ENCODE assay signal across 9 mouse cellular contexts in the genomic region with DNA sequence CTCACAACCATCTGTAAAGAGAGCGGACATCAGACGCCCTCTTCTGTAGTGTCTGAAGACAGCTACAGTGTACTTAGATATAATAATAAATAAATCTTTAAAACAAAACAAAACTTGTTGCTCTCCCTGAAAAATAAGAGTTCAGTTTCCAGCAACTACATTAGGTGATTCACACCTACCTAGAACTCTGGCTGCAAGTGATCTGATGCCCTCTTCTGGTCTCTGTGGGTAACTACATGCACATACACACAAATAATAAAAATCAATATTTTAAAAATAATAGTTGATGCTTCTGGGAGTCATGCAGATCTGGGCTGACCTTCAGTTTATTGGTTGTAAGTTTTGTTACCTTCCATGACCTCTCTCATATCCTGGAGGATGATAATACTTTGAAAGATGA. TPM values are rescaled to one million over a fixed set of nuclear protein-coding genes. Genes with fewer than 3 reads are reported as not detected.
A peak's percentile ranks its signal among the peaks of the same experiment; 100 is the strongest.
DNase-seq lines count a peak whose midpoint lies in the region; ATAC-seq and TF ChIP-seq lines count a peak whose summit lies in the region.
"Had no signal": no experiment of that assay in that cellular context is flagged by ENCODE, and none has a peak within 500 bp of the region (broad histone marks: within the 10 kb centered on the region; RNA-seq: fewer than 3 reads in every experiment).

No protein-coding gene starts in this region.

- no peak overlapping the region for H3K4me3 ChIP-seq in liver, postnatal 0 days (ENCODE audit: low read depth, low read length)
- H3K4me3 ChIP-seq: lung, embryonic 15.5 days had no signal

- ATAC-seq in liver, postnatal 0 days = no peak
- no peak for ATAC-seq in megakaryocyte-erythroid progenitor cell, adult 5-6 weeks (replicated peaks; ENCODE audit: low FRiP score, low TSS enrichment, poor library complexity, severe bottlenecking)

- H3K9me3 ChIP-seq in liver, postnatal 0 days (ENCODE audit: low read length) = no peaks in the 10 kb centered on the region
- H3K9me3 ChIP-seq: lung, embryonic 15.5 days had no signal

- no peak overlapping the region for H3K9ac ChIP-seq in liver, postnatal 0 days (replicated peaks)
- H3K9ac ChIP-seq: lung, embryonic 15.5 days had no signal

- no peaks in the 10 kb centered on the region for H3K27me3 ChIP-seq in liver, postnatal 0 days (ENCODE audit: insufficient read depth, low read length)
- H3K27me3 ChIP-seq: lung, embryonic 15.5 days had no signal

- H3K27ac ChIP-seq in liver, postnatal 0 days (ENCODE audit: low read depth) = no peak overlapping the region
- H3K27ac ChIP-seq: lung, embryonic 15.5 days had no signal

- peak; percentile 67 for DNase-seq in cerebellum, adult 9-10 months
- no peak for DNase-seq in cerebellum, adult 8-10 months
- peak; percentile 59 for DNase-seq in kidney, adult 9 months
- no peak for DNase-seq in kidney, postnatal 4 days
- DNase-seq in ES-CJ7 (ENCODE audit: low read depth, low spot score) = peak; percentile 55
- no peak for DNase-seq in liver, postnatal 0 days
- no peak for DNase-seq in gastrocnemius, postnatal 36 days

- H3K4me2 ChIP-seq in liver, postnatal 0 days (ENCODE audit: low read depth, low read length) = no peak overlapping the region

- peak; percentile 83 for TF ChIP-seq CTCF in liver, postnatal 0 days (IDR thresholded peaks at IDR 0.05; ENCODE audit: low read depth)

- H3K36me3 ChIP-seq in liver, postnatal 0 days (replicated peaks; ENCODE audit: insufficient read depth, low read length) = peaks cover 17% of the 10 kb centered on the region

- 73% methylated on average over 2 of the region's 2 CpGs for WGBS in liver, postnatal 0 days (ENCODE audit: insufficient replicate concordance)

- TF ChIP-seq EP300 in liver, postnatal 0 days (IDR thresholded peaks at IDR 0.05; ENCODE audit: low read depth) = no peak

- H3K4me1 ChIP-seq in liver, postnatal 0 days (ENCODE audit: insufficient read depth) = peaks cover 15% of the 10 kb centered on the region

- intact Hi-C loops in gastrocnemius, postnatal 36 days (cut with DNase I) = loop anchor here (10.0 kb wide), 1 partner anchor 49 kb away; a partner anchor contains a TSS

RNA-seq across cellular contexts. Expression of a gene that starts 2.6 kb away (rescaled TPM):
- polyA plus RNA-seq in liver, postnatal 0 days (2015; fragmentation: Nextera tagmentation; extraction: Ambion mirVana) = 69.8 and 76.7 TPM in 2 replicates
- total RNA-seq in megakaryocyte-erythroid progenitor cell, adult 5-6 weeks (2014; fragmentation: Nextera tagmentation) = 269 and 281 TPM in 2 replicates
- total RNA-seq in megakaryocyte-erythroid progenitor cell, adult 5-6 weeks (2017) = 34.8 and 79.7 TPM in 2 replicates
- 10 to 100 TPM; 13.1 to 15.3 TPM for total RNA-seq in gastrocnemius, postnatal 36 days (2021)

RNA-seq across cellular contexts. Expression of a gene that starts 11.7 kb away (rescaled TPM):
- polyA plus RNA-seq in liver, postnatal 0 days (2015; fragmentation: Nextera tagmentation; extraction: Ambion mirVana) = 0.18 TPM in 1 of 2 replicates, not detected in the other
- not detected in 2 replicates for total RNA-seq in megakaryocyte-erythroid progenitor cell, adult 5-6 weeks (2014; fragmentation: Nextera tagmentation)
- total RNA-seq in megakaryocyte-erythroid progenitor cell, adult 5-6 weeks (2017) = not detected in 2 replicates
- total RNA-seq in gastrocnemius, postnatal 36 days (2021) = 10 to 100 TPM; 18.6 to 23.2 TPM

RNA-seq across cellular contexts. Expression of a gene that starts 12.3 kb away (rescaled TPM):
- polyA plus RNA-seq in liver, postnatal 0 days (2015; fragmentation: Nextera tagmentation; extraction: Ambion mirVana) = 0.46 and 0.59 TPM in 2 replicates
- total RNA-seq in megakaryocyte-erythroid progenitor cell, adult 5-6 weeks (2014; fragmentation: Nextera tagmentation) = 6.5 and 10.1 TPM in 2 replicates
- total RNA-seq in megakaryocyte-erythroid progenitor cell, adult 5-6 weeks (2017) = 30.2 and 43.3 TPM in 2 replicates
- 10 to 100 TPM in 1 of 2 experiments, 1 to 10 TPM in 1; 8.8 to 10.1 TPM for total RNA-seq in gastrocnemius, postnatal 36 days (2021)

RNA-seq across cellular contexts. Expression of a gene that starts 14.5 kb away (rescaled TPM):
- polyA plus RNA-seq in liver, postnatal 0 days (2015; fragmentation: Nextera tagmentation; extraction: Ambion mirVana) = 0.28 TPM in 1 of 2 replicates, not detected in the other
- not detected in 2 replicates for total RNA-seq in megakaryocyte-erythroid progenitor cell, adult 5-6 weeks (2014; fragmentation: Nextera tagmentation)
- total RNA-seq in megakaryocyte-erythroid progenitor cell, adult 5-6 weeks (2017) = not detected in 2 replicates
- total RNA-seq in gastrocnemius, postnatal 36 days (2021) = not detected
- polyA plus RNA-seq: lung, embryonic 15.5 days had no signal

RNA-seq across cellular contexts. Expression of a gene that starts 16.6 kb away (rescaled TPM):
- polyA plus RNA-seq in liver, postnatal 0 days (2015; fragmentation: Nextera tagmentation; extraction: Ambion mirVana) = 38.0 and 43.8 TPM in 2 replicates
- total RNA-seq in megakaryocyte-erythroid progenitor cell, adult 5-6 weeks (2014; fragmentation: Nextera tagmentation) = 137 and 213 TPM in 2 replicates
- total RNA-seq in megakaryocyte-erythroid progenitor cell, adult 5-6 weeks (2017) = 226 and 342 TPM in 2 replicates
- total RNA-seq in gastrocnemius, postnatal 36 days (2021) = 10 to 100 TPM; 29.3 to 31.8 TPM

Comparison
In these comparisons a context has a peak if more than half of its experiments do, and no peak if none do; other contexts are left out.
1. DNase-seq: peak in cerebellum, adult 9-10 months (single experiment), kidney, adult 9 months (single experiment) and ES-CJ7 (single experiment); none in cerebellum, adult 8-10 months (single experiment), kidney, postnatal 4 days (0 of 2), liver, postnatal 0 days (single experiment) and gastrocnemius, postnatal 36 days (0 of 2).
2. RNA of a gene that starts 11.7 kb away (total RNA-seq): 18.6 to 23.2 TPM in gastrocnemius, postnatal 36 days; not detected in megakaryocyte-erythroid progenitor cell, adult 5-6 weeks; every median in the first group is over 10 times any median in the second.